Mouse (Mus musculus) heart, adult 8-10 months (tissue): ENCODE measurements around the gene Dvl2. TPM values are rescaled to one million over a fixed set of nuclear protein-coding genes. Genes with fewer than 3 reads are reported as not detected.

Experiments
- DNase-seq: peaks from one replicate; pipeline ENCODE4 v3.0.0; 2022; ENCODE audit warnings: low spot score
- total RNA-seq, 4 experiments: library from RNA; stranded (reverse); gene quantifications; 2 replicates each; pipeline ENCODE4 v1.2.4; 2022

Gene Dvl2
- total RNA-seq, 4 experiments from 2014 or later = 4.0 to 6.4 (median 5.1) TPM

DNA sequence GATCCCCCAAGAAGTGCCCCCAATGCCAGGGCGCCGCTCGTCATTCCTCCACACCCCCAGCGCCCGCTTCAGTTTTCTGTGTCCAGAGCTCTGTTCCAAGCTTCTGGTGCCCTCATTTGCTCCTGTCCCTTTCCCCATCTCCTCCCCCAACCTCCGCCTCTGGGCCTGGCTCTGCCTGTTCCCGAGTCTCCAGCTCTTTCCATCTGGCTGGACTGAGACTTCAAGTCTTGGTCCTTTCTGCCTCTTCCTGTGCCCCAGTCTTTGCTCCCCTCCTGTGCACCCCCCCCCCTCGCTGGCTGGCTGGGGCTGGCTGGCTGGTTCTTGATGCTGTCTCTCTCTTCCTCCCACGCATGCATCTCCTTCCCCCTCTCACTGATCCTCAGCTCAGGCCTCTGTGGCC lies 27.0 kb downstream of the Dvl2 start:
- no peak for DNase-seq

GRCm38 (mm10) chr11:70028401-70029129 lies 28.2 kb downstream of the Dvl2 start:
- DNase-seq = no peak

GRCm38 (mm10) chr11:70029130-70029801 lies 28.9 kb downstream of the Dvl2 start:
- DNase-seq = peak; percentile 69

GRCm38 (mm10) chr11:70029829-70030550 lies 29.6 kb downstream of the Dvl2 start:
- DNase-seq = no peak

DNA sequence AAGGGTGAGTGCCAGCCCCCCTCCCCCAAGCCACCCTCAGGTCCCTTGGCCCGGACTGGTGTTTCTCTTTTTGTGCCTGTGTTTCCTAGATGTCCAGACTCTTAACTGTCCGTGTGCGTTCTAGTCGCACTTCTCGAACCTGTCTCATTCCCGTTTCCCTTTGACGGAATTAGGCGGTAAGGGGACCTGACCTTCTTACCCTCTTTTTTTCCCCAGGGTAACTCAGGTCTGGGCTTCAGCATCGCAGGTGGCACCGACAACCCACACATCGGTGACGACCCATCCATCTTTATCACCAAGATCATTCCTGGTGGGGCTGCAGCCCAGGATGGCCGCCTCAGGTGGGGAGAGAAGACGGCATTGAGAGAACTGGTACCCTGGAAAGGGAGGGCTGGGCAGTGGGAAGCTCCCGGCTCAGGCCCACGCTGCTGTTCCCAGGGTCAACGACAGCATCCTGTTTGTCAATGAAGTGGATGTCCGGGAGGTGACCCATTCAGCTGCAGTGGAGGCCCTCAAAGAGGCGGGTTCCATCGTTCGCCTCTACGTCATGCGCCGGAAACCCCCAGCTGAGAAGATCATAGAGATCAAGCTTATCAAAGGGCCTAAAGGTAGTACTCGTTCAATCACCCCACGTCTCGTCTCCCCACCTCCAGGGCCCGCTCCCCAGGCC lies 30.4 kb downstream of the Dvl2 start:
- DNase-seq = no peak

GRCm38 (mm10) chr11:70031321-70031670 lies 30.9 kb downstream of the Dvl2 start:
- DNase-seq = no peak

DNA sequence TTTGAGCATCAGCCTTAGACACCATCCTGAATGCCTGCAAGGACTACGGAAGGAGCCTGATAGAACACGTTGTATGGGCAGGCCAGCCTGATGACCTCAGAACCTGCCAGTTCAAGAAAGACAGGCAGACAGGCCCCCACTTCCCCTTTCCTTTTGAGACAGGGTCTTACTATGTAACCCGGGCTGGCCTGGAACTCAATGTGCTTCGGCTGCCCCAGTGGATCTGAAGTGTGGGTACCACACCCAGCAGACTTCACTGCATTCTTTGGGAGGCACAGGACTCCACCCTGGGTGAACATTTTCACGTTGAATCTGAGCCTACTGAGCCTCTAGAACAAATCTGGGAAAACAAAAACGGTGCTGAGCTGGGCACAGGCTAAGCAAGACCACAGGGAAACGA lies 37.8 kb downstream of the Dvl2 start:
- DNase-seq = no peak

DNA sequence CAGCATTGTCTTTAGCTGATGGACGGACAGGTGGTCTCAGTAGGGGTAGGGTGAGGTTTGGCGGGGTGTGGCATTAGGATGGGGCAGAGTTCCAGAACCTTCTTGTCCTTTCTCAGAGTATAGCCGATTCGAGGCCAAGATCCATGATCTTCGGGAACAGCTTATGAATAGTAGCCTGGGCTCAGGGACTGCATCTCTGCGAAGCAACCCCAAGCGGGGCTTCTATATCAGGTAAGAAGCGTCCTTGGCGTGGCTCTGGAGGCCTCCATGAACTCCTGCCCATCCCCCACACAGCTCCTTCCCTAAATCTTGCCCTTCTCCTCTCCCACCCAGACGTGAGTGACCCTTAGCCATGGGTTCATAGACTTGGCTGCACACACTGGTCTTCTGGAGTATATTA lies 39.2 kb downstream of the Dvl2 start:
- DNase-seq = no peak

- DNase-seq = no peak
Observed at GRCm38 (mm10) chr11:70040184-70040583, 39.8 kb downstream of the Dvl2 start.

DNA sequence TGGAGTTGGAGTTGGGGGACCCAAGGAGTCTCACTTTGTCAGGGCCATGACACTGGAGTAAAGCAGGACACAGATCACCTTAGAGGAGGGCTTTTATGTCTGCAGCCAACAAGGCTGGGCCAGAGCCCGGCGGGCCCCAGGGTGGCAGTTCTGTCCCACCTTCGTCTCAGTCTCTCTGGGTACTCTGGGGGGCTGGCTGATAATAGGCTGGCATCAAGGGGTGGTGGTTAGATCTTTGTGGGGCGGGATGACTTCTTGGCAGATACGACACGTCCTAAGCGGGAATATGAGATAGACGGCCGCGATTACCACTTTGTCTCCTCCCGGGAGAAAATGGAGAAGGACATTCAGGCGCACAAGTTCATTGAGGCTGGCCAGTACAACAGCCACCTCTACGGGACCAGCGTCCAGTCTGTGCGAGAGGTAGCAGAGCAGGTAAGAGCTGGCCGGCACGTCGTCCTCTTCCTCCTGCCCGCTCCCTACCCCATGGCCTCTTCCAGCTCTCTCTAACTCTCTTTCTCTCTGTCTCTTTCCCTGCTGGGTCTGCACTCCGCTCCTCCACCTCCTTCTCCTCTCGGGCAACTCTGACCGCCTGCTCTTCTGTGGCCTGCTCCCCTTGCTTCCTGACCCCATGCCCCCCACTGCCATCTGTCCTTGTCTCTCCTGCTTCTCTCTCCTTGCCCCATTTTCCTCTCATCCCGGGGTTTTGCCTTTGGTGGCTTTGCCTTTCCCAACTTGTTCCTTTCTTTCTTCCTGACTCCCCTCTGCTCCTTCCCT lies 42.1 kb downstream of the Dvl2 start:
- no peak for DNase-seq

DNA sequence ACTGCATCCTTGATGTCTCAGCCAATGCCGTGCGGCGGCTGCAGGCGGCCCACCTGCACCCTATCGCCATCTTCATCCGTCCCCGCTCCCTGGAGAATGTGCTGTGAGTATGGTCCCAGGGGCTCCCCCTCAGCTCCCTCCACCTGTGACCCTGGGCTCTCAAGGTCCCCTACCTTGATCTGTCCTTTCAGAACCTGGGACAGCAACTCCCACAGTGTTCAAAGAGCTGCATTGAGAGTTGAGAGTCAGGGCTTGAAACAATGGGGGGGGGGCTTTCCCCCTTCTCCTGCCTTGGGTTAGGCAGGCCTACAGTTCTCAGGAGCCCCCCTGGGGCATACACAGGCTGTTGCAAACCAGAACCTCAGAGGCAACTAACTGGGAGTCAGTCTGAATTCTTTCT lies 43.3 kb downstream of the Dvl2 start:
- DNase-seq = no peak

- no peak for DNase-seq
Observed at GRCm38 (mm10) chr11:70045435-70045834, 45.0 kb downstream of the Dvl2 start.

DNA sequence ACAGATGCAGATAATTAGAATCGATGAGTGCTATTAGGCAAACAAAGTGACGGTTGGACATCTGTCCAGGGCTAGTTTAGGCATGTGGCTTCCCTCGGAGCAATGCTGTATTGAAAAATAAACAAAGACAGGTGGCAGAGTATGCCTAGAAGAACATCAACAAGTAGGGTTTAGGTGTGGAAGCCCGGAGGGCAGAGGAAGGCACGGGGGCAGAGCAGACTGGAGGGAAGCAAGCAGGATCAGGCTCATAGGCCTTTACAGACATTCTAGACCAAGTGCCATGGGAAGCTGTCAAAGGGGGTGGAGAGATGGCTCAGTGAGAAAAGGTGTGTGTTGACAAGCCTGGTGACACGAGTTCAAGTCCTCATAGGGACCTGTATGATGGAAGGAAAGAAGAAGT lies 49.0 kb downstream of the Dvl2 start:
- no peak for DNase-seq

DNA sequence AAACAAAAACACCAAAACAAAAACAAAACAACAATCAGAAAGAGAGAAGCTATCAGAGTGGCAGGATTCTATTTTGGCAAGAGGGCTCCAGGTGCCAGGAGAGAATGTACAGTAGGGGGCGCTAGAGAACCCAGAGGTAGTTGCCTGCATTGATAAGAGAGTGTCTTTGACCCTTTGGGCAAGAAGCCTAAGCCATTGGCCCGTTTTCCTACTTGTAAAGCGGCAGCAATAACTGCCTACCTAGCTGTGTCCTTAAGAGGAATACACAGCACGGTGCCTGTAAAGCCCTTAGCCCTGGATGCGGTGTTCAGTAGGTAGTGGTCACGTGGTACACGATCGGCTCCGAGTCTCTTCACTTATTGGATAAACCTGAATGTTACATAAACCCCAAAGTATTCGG lies 49.4 kb downstream of the Dvl2 start:
- DNase-seq = no peak

GRCm38 (mm10) chr11:70053156-70053555 lies 52.8 kb downstream of the Dvl2 start:
- no peak for DNase-seq

DNA sequence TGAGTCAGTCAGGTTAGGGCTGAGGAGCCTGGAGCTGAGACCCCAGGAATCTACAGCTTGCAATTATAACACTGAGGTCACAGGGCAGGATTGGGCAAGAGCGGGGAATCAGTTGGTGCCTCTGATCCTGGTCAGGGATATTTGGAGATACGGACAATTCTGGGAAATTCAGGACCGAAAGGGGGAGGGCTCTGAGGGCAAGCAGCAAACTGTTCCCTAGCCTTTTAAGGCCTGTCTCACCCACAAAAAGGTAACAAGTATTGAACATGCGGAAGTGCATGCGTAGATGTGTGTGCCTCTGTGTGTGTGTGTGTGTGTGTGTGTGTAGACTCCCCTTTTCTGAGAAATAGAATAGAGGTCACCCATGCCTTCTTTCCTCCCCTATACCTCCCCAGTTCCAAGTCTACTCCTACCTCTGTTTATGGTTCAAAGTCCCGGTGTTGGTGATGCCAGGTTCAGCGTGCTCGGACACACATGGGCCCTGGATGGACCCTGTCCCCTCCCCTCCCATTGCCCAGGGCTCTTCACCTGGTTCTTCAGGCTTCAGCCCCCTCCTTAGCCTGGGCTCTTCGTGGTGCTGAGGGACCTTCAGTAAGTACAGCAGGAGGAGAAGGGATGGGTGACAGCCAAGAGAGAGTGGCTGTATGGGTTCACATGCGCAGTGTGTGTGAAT lies 53.6 kb downstream of the Dvl2 start, which contains the start of gene Asgr1:
TSS of gene Asgr1 (plus strand) at position 188 of the 673 bp plus-strand sequence.
- DNase-seq = no peak

DNA sequence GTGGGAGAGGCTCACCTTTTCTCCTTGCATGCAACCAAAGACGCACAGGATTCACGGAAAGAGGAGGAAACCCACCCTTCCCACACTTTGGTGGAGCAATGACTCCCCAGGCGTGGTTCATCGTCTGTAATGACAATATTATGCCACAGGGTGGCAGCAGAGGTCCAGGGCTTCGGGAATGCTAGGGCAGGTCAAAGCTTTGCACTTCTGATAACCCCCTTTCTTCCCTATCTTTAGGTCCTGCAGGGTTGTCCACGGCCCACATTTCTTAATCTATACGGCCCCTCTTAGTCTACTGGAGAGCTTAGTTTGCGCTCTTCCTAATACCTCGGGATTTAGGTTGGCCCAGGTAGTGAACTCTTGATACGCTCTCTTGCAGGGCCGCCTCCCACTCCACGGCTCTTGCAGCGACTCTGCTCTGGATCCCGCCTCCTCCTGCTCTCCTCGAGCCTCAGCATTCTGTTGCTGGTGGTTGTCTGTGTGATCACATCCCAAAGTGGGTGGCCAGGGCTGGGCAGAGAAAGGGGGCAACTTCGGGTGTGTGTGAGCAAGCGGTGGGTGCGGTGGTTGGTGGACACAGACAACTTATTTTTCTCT lies 55.3 kb downstream of the Dvl2 start:
- peak; percentile 74 for DNase-seq

- no peak for DNase-seq
Observed at GRCm38 (mm10) chr11:70057805-70058204, 57.4 kb downstream of the Dvl2 start.

DNA sequence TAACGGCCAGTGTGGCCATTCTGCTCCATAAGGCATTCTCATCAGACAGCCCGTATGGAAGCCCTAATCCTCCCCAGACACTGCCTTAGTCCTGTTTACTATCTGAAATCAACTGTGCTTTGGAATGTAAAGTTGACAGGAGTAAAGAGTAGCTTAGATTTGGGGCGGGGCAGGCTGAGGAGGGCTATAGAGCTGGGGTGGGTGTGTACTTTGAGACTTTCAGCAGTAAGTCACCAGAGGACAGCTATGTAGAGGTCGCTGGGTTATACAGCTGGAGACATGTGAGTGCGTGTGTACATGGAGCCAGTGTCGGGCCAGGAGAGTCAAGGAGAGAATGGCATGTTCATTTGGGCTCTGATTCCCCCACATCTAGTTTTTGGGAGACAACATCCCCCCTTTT lies 59.5 kb downstream of the Dvl2 start:
- no peak for DNase-seq
